Mouse (Mus musculus) retina, embryonic 14.5 days (tissue): Measurements from ENCODE around the gene Slc35a3.
"Not testable (repeated sequence)": the region's sequence is repeated elsewhere in the genome, so short reads cannot be mapped to it uniquely, and the experiment has no call there.

Experiments
- DNase-seq: peaks from one replicate; pipeline ENCODE4 v3.0.0-alpha.2; 2015; ENCODE audit warnings: low spot score

The Slc35a3 gene

DNA sequence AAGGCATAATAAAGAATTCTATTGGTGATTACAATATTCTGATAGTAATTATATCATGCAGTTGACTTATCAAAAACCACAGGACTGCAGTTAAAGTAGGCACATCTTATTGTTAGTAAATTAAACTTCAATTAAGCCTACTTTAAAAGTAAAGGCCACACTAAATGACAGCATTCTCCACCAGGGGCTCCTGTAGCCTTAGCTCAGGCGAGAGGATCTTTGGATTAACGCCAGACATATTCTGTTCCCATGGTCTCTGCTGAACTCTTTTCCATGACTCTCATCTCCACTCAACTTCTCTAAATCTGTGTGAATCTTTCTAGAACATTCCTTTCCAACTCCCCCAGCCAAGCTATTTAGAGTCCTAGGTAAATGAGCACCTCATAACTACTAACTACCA is 13.8 kb downstream of the Slc35a3 start:
- no peak for DNase-seq

DNA sequence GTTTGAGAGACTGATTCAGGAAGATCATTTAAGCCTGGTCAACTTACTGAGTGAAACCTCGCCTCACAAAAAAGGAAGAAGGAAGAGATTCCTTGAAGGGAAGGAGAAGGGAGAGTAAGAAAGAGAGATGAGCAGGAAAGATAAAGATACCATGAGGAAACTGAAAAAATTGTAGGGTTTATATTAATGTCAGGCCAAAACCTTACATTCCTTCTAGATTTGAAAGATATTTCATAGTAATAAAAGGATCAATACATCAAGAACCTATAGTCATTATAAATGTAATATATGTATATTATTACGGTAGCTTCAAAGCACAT is 17.0 kb downstream of the Slc35a3 start:
- no peak for DNase-seq

DNA sequence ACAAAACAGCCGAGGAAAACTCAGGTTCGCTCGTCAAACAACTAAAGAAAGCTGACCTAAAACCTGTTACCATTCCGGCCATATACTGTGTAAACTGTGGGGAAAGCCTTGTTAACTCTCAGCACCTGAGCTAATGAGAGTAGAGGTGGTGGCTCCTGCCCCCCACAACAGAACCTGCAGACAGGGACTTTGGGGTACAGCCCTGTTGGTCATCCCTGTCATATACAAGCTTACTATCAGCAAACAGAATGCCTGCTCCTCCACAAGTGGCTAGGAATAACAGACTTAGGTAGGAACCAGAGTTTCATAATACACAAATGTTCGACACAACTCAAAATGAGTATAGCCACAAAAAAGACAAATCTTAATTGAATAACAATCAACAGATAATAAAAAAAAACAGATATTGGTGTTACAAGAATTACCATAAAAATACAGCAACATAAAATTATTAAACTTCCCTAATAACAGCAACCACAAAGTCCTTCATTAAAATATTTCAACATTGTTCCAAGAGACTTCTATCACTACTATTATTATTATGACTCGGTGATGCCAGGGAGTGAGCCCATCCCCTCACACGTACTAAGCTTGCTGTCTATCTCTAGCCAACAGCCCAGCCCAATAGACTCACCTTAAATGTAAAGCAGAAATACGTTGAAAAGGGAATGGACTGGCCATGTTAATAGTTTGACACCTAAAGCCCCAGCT is 17.5 kb downstream of the Slc35a3 start:
- DNase-seq, result no peak

DNA sequence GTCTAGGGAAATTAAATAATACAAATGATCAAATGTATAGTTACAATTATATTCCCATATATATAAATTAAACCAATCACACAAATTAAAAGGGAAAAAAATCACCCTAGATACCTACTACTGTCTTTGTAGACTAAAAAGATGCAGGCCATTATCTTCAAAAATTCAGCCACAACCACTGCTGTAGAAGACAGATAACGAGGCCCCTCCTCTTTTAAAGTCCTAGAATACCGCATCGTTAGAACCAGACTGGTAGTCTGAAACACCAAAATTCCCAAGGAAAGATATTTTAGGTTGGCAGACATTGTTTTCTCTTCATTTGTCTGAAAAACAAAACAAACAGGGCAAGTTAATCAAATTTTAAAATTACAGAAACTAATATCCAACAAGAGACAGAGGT is 18.3 kb downstream of the Slc35a3 start:
- no peak for DNase-seq

DNA sequence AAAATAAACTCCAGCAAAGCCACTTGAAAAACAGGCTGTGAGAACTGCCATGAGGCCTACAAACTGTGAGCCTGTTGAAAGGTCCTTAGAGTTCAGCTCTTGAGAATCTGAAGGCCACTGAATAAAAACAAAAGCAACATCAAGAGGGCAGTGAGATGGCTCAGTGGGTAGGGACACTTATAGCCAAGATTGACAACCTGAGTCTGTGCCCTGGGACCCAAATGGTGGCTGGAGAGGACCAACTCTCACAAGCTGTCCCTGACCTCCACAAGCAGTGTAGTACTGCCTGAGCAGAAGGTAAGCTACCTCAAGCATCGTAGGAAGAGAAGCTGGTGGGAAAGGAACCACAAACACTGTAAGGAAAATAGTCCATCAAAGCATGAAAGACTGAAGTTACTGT is 31.5 kb downstream of the Slc35a3 start, which contains the start of gene Gm43191:
Gene Gm43191 (minus strand): TSS at position 101 of the 400 bp plus-strand sequence.
- no peak for DNase-seq

DNA sequence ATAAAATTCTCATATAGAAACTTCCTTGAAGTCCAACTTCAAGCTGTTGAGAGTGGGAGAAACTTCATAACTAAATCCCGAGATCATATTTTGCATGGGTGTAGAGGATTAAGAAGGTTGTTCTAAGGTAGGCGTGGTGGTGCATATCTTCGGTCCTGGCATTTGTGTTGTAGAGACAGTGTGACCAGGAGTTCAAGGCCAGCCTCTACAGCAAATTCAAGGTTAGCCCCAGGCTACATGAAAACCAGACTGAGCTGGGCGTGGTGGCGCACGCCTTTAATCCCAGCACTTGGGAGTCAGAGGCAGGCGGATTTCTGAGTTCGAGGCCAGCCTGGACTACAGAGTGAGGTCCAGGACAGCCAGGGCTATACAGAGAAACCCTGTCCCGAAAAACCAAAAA is 48.4 kb downstream of the Slc35a3 start:
- DNase-seq, result not testable (repeated sequence)

DNA sequence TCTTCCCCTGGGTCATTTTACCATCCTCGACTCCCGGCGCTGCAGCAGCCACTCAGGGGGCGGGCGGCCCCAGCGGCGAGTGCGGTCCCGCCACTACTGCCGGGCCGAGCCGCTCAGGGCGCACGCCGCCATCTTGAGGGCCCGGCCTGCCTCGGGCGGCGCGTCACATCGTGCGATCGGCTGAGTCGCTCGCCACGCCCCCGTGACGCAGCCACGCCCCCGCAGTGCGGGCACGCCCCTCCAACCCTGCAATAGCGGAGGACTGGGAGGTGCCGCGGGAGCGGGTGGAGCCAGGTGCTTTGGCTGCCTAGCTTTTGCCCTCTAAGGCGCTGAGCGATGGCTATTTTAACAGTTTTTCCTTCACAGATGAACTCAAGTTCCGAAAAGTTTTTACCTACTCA is 50.2 kb downstream of the Slc35a3 start, which contains the start of gene Mfsd14a:
Gene Mfsd14a (minus strand): TSS at position 215 of the 401 bp plus-strand sequence.
- peak; percentile 98 for DNase-seq

DNA sequence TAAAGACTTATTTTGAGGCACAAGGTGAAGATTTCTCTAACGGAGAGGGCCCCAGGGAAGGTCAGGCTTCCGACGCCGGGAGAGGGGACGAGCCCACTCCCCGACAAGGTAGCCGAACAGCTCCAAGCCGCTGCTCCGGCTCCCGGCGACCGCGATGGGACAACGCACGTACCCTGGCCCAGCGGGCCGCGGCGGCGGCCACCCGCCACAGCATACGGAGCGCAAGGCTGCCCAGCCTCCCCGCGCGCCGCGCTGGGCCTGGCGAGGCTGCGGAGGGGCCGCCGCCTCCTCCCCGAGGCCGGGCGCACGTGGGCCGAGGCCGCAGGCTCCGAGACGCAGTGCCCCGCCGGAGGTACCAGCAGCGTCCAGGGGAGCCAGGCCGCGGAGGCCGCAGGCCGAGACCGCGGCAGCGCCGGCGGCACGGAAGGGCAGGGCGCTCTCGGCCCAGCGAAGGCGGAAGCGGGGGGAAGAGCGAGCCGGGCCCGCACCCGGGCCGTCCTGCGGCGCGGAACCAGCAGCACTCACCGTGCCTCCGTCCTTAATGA is 50.7 kb downstream of the Slc35a3 start:
- no peak for DNase-seq

DNA sequence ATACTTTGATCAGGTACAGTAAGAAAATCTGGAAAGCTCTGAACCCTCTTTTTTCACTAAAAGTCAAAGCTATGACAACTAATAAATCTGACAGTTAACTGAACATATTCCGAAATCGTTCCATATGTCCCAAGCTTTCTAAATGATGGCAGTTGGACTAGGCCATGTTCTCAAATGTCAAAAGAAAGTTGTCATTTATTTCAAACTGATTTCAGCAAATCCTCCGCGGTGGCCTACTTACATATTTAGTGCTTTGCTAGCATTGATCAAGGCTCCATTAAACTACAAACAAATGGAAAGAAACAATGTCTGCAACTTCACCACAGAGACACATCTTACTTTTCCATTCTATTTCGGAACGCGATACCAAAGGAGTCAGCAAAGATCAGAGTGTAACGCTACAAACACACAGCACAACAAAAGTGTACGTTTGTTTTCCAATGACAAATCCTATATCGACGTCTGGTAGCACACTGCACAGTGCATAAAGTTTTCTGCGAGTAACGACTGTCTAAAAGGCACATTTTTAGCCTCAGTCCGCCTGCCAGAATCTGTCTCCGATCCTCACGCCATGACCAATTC is 51.3 kb downstream of the Slc35a3 start:
- DNase-seq, result peak; percentile 45

DNA sequence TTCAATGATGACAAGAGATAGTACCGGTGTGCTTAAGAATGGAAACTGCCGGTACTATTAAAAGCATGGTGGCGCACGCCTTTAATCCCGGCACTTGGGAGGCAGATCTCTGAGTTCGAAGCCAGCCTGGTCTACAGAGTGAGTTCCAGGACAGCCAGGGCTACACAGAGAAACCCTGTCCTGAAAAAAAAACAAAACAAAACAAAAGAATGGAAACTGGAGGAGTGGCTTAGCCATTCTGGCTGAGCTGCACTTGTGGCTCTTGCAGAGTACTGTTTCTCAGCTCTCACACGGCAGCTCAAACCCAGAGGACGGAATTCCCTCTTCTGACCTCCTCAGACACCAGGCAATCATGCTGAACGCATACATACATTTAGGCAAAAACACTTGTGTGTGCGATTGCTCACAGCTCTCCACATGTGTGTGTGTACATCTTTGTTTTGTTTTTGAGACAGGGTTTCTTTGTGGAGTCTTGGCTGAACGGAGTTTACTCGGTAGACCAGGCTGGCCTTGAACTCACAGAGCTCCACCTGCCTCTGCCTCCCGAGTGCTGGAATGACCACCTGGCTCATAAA is 52.7 kb downstream of the Slc35a3 start:
- no peak for DNase-seq

DNA sequence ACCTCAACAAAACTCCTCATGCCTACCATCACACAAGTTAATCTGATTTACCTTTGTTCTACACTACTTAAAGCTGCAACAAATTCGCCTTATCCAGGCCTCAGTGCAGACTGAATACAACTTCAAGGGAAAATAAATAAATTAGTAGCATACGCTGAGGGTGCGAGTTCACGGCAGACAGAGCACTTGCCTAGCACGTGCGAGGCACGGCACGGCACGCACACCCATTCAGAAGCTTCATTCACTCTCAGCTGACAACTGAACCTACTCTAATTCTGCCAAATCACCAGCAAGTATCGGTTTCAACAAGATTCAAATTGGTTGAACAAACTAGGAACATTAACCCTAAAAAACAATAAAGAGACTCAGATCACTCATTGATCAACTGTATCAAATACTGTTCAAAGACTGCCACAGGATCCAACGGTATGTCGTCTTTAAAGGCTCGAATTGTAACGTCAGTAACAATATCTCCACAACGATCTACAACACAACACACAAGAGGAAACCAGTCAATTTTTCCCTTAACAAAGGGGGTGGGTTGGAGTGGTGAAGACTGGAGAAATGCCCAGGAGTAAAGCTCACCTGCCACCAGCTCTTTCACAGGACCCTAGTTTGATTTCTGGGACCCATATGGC is 53.6 kb downstream of the Slc35a3 start:
- no peak for DNase-seq

DNA sequence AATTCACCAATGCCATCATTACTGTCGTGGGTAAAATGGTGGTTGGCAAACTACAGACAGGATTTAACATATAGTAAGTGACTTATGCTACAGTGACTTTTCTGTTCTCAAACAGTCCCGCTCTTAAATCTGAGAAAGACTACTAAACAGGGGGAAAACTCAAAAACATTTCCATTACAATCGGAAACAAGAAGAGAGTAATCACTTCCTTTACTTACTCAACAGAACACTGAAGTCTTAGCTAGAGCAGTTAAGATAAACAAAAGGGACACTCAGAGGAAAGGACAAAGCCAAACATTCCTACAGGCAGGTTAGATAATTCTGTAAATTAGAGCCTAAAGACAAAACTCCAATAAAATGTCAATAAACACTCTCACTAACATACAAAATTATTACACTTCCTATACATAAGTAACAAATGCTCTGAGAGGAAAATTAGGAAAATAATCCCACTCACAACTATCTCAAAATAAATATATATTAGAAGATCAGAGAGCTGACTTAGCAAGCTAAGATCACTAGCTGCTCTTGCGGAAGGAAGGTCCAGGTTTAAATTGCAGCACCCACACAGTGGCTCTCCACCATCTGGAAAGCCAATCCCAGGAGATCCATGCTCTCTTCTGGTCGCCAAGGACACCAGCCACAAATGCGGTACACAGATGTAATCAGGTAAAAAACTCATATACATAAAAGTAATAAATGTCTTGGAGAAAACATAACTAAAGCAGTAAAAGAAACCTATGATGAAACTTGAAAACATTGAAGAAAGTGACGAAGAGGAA is 56.3 kb downstream of the Slc35a3 start:
- no peak for DNase-seq

DNA sequence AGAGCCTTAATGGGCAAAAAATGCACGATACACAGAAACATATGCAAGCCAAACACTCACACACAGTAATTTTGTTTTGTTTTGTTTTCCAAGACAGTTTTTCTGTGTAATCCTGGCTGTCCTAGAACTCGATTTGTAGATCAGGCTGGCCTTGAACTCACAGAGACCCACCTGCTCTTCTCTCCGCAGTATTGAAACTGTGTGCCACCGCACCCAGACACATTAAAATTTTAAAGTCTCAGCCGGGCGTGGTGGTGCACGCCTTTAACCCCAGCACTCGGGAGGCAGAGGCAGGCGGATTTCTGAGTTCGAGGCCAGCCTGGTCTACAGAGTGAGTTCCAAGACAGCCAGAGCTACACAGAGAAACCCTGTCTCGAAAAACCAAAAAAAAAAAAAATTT is 58.6 kb downstream of the Slc35a3 start:
- DNase-seq, result not testable (repeated sequence)

DNA sequence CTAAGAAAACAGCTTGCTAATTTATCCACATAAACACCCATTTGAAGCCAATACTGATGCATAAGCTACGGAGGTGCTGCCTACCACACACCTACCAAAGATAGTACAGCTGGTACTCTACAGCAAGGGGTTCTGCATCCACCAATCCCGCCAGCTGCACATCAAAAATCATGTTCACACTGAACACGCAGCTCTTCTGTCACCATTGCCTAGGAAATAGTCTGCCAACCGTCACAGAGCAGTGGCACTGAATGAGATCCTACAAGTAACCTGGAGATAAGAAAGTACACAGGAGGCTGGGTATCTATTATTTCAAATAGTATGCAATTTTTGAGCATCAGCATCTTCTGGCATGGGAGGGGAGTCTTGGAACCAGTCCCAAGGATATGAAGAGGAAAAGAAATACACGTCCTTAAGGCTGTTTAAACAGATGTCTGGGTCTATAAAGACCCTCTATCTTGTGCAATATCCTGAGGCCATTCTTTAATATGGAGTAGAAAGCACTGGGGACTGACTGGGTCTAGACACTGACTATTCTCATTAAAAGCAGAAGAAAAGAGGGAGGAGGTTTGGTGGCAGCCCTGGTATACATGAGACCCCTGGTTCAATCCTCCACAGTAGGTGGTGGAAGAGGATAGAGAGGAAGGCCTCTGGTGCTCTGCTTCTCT is 59.2 kb downstream of the Slc35a3 start:
- DNase-seq, result no peak

DNA sequence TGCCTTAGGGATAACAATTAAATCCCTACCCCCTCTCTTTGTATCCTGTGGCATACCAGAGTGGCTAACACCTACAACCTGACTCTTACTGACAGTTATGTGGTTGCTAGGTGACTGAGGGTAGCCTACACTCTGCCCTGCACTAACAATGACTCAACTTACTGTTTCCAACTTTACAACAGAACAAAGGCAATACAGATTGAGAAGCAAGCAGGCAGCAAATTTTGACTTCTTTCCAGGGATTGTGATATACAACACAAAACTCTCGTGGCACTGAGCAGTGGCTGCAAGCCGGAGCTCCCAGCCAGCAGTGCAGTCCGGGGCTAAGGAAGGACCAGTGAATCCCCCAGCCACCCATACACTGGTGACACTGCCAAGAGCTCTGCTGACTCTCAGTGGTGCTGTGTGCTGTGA is 60.6 kb downstream of the Slc35a3 start:
- DNase-seq, result no peak

DNA sequence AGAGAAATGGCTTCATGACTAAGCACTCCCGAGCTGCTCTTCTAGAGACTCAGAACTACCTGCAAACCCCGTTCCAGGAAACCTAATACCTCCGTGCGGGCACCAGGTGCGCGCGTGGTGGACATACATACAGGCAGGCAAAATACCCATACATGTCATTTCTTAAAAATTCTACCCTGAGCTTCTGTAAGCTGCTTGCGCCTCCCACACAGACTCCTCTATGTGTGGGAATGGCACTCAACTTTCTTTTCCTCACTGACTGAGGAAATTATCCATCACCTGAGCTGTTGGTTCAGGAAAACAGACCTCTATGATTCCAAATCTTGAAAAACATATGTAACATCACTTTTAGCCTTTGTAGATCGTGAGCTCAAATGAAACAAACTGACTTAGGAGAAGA is 61.9 kb downstream of the Slc35a3 start:
- DNase-seq, result no peak

DNA sequence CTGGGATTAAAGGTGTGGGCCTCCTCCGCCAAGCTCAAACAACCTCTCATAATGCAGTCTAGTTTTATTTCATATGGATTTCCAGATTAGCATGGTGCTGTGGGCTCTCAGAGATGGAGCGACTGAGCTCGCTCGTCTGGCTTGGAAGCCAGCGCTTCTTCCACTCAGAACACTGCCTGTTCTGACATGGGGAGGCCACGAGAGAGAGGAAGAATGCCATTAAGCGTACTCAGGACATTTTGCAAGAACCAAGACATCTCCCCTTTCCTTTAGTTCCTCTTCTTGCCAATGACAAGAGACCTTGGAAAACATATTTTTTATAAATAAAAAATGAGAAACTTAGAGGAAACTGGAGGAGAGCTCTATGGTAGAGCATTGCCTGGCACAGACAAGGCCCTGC is 63.8 kb downstream of the Slc35a3 start:
- DNase-seq, result no peak

DNA sequence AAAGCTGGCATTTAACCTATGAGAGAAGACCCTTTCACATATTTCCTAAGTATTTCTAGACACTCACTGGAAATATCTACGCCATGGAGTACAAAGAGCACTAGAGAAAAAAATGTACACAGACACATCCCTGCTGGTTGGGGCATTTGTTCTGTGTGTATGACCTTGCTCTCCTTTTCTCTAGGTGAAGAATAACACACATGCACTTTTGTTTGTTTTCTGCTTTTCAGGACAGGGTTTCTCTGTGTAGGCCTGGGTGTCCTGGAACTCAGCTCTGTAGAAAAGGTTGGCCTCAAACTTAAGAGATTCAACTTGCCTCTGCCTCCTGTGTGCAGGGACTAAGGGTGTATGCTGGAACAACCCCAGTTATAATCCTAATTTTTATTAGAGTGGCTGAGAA is 66.2 kb downstream of the Slc35a3 start:
- no peak for DNase-seq

DNA sequence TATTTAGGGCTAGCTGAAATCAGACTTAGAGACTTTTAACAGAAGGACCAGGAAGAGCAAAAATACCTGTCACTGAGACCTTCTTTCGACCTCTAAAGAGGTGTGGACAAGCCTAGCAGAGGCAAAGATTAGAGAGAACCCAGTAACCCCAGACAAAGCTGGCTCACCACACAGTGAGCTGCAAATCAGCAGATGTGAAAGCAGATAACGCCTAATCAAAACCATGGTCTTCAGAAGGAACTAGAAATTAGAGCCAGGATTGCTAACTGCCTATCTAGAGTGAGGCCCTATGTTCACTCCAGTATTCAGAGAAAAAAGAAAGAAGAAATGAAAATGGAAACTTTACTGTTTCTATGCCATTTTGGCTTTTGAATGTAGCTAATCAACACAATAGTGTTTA is 70.3 kb downstream of the Slc35a3 start:
- DNase-seq, result no peak

DNA sequence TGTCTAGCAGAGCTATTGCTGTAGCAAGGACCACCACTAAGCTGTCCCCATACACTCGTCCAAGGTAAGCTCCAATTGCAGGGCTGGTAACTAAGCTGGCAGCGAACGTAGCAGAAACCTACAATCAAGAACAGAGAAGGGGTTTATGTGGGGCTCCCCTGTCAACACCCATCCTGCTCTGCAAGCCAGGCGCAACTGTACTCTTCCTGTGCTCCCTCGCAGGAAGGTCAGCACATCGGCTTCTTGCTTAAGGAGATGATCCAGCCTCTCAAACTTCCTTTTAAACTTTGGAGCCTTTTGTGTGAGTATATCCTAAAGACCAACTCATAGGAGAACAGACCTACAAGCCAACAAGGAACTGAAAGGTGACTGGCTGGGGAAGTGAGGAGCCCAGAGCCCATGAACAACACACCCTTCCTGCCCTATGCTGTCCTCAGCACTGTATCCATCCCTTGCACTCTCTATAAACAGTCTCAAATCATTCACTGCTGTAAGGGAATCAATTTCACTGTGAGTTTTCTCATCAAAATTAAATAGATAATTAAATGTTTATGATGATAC is 70.7 kb downstream of the Slc35a3 start:
- DNase-seq, result no peak

DNA sequence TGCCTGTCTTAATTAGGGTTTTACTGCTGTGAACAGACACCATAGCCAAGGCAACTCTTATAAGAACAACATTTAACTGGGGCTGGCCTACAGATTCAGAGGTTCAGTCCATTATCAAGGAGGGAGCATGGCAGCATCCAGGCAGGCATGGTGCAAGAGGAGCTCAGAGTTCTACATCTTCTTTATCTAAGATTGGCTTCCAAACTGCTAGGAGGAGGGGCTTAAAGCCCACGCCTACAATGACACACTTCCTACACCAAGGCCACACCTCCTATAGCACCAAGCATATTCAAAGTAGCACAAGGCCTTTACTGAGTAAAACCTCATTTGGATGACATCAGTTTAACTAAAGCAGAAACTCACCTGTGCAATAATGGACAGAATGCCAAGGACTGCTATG is 72.6 kb downstream of the Slc35a3 start:
- DNase-seq, result no peak
